Mouse (Mus musculus) monocyte, adult 5-6 weeks (primary cell): ENCODE data around the gene Stom. TPM values are rescaled to one million over a fixed set of nuclear protein-coding genes. Genes with fewer than 3 reads are reported as not detected.

Experiments
- total RNA-seq: library from RNA; stranded (forward); fragments of 200-1000, 200-491, 200-594 nt; gene quantifications from 3 replicates; pipeline ENCODE4 v1.2.3, GENCODE M21; 2017

The Stom gene
- total RNA-seq, 1 experiment from 2014 or later = 70.6 TPM

Other genes starting within 250 kb of the Stom start
- 0.21 to 1.3 TPM in 2 of 3 replicates, not detected in the other for gene AI182371, start 235.4 kb downstream of the Stom start, total RNA-seq
- gene Cntrl, start 227.5 kb downstream of the Stom start, total RNA-seq = 125 to 238 TPM (median 135 TPM) in 3 replicates
- gene Rab14, start 135.9 kb downstream of the Stom start, total RNA-seq = 195 to 215 TPM (median 203 TPM) in 3 replicates
- 36.7 to 46.1 TPM (median 45.9 TPM) in 3 replicates for gene Gsn, start 80.6 kb downstream of the Stom start, total RNA-seq
- gene 4930568D16Rik, start 30.8 kb upstream of the Stom start, total RNA-seq = not detected in 3 replicates
- not detected in 3 replicates for gene 4930402F06Rik, start 60.2 kb upstream of the Stom start, total RNA-seq
- gene Ggta1, start 126.3 kb upstream of the Stom start, total RNA-seq = 133 to 163 TPM (median 146 TPM) in 3 replicates
- 4.6 to 23.2 TPM (median 5.5 TPM) in 3 replicates for gene Dab2ip, start 221.3 kb upstream of the Stom start, total RNA-seq